ENCODE assay signal across 9 mouse cellular contexts in the genomic region with DNA sequence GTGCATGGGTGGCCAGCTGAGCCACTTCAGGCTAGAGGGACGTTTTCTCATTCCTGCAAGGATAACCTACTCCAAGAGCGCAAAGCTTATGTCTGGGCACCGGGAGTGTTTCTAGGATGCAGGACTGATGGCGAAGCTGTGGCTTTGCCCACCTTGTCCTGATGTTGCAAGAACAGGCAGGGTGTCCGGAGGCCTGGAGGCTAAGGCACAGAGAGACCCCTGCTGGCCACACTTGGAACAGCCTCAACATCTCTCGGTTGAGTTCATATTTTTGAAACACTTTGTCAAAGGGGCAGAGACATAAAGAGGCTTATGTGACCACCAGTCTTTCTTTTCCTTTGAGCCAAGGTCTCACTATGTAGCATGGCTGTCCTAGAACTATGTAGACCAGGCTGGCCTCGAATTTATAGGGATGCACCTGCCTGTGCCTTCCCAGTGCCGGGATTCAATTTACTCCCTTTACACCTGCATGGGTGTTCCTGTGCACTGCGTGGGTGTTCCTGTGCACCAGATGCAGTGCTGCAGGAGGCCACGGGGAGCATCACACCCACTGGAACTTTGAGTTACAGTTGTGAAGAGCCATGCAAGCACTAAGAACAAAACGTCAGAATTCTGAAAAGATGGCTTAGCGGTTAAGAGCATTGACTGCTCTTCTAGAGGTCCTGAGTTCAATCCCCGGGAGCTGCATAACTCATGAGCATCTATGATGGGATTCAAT. TPM values are rescaled to one million over a fixed set of nuclear protein-coding genes. Genes with fewer than 3 reads are reported as not detected.
DNase-seq lines count a peak whose midpoint lies in the region; ATAC-seq and TF ChIP-seq lines count a peak whose summit lies in the region.
"Had no signal": no experiment of that assay in that cellular context is flagged by ENCODE, and none has a peak within 500 bp of the region (broad histone marks: within the 10 kb centered on the region; RNA-seq: fewer than 3 reads in every experiment).

No protein-coding gene starts in this region.

- WGBS in kidney, embryonic 14.5 days = 36% methylated on average over 13 of the region's 13 CpGs

- peak; percentile 87 for TF ChIP-seq CTCF in G1E (IDR thresholded peaks at IDR 0.05; ENCODE audit: low read depth, low read length)

- H3K36me3 ChIP-seq in kidney, embryonic 14.5 days (ENCODE audit: control insufficient read depth, insufficient read depth, low read length) = peaks cover 33% of the 10 kb centered on the region
- H3K36me3 ChIP-seq in G1E (replicated peaks) = peaks cover 46% of the 10 kb centered on the region

- DNase-seq in kidney, adult 11 months = peak; percentile 28
- DNase-seq in G1E (ENCODE audit: low spot score) = peak; percentile 58
- DNase-seq in cerebellum, adult 9-11 months = peak; percentile 76
- peak; percentile 66 to 67 for DNase-seq in layer of hippocampus, postnatal 36 days
- DNase-seq in monocyte, adult 2 months (ENCODE audit: low read depth in 1 of 2, low spot score in 2 of 2) = peak; percentile 22 to 46
- peak; percentile 77 for DNase-seq in thymus, postnatal 0 days (ENCODE audit: low spot score)

- H3K27me3 ChIP-seq in kidney, embryonic 14.5 days (ENCODE audit: control insufficient read depth, insufficient read depth, low read length) = no peaks in the 10 kb centered on the region
- H3K27me3 ChIP-seq in G1E (ENCODE audit: insufficient read depth, low read length) = no peaks in the 10 kb centered on the region
- H3K27me3 ChIP-seq: megakaryocyte, embryonic 14.5 days had no signal

- H3K4me3 ChIP-seq in kidney, embryonic 14.5 days (ENCODE audit: low read length) = no peak overlapping the region
- H3K4me3 ChIP-seq in G1E (ENCODE audit: low read depth, low read length) = no peak overlapping the region
- H3K4me3 ChIP-seq: megakaryocyte, embryonic 14.5 days had no signal

- H3K27ac ChIP-seq in kidney, embryonic 14.5 days (ENCODE audit: low read depth, low read length) = no peak overlapping the region

- H3K9ac ChIP-seq in kidney, embryonic 14.5 days (ENCODE audit: low read depth, low read length) = no peak overlapping the region

- no peak overlapping the region for H3K4me2 ChIP-seq in kidney, embryonic 14.5 days (replicated peaks; ENCODE audit: low read depth, low read length)

- no peaks in the 10 kb centered on the region for H3K9me3 ChIP-seq in kidney, embryonic 14.5 days (ENCODE audit: control insufficient read depth, low read length)
- no peaks in the 10 kb centered on the region for H3K9me3 ChIP-seq in G1E (replicated peaks)
- H3K9me3 ChIP-seq: megakaryocyte, embryonic 14.5 days had no signal

- ATAC-seq in kidney, embryonic 14.5 days (ENCODE audit: low FRiP score, low TSS enrichment) = no peak
- ATAC-seq in G1E (ENCODE audit: extremely low read depth, insufficient number of reproducible peaks, low FRiP score, poor library complexity, severe bottlenecking) = no peak
- ATAC-seq in granulocyte monocyte progenitor cell, adult 5-6 weeks (replicated peaks; ENCODE audit: poor library complexity, severe bottlenecking) = peak; percentile 56

- no peaks in the 10 kb centered on the region for H3K4me1 ChIP-seq in kidney, embryonic 14.5 days (ENCODE audit: control insufficient read depth, insufficient read depth, low read length)
- peaks cover 18% of the 10 kb centered on the region for H3K4me1 ChIP-seq in G1E (ENCODE audit: insufficient read depth, low read depth, low read length)

RNA-seq across cellular contexts. Expression of gene Slc39a3, which starts 4.4 kb away (rescaled TPM):
- polyA plus RNA-seq in kidney, embryonic 14.5 days (2014; fragmentation: Nextera tagmentation; extraction: Ambion mirVana) = 6.4 and 9.1 TPM in 2 replicates
- total RNA-seq in G1E (2014; fragmentation: Nextera tagmentation) = 2.8 and 3.4 TPM in 2 replicates
- total RNA-seq in G1E (2017) = 7.4 and 9.9 TPM in 2 replicates
- 8.2 and 9.6 TPM in 2 replicates for polyA plus RNA-seq in G1E (2012)
- total RNA-seq in granulocyte monocyte progenitor cell, adult 5-6 weeks (2014; fragmentation: Nextera tagmentation) = 3.1 and 5.9 TPM in 2 replicates
- 4.3 and 5.3 TPM in 2 replicates for total RNA-seq in granulocyte monocyte progenitor cell, adult 5-6 weeks (2017)
- 10 to 100 TPM; 69.6 to 71.4 TPM for total RNA-seq in layer of hippocampus, postnatal 36 days (2021)
- 16.0 and 16.8 TPM in 2 replicates for polyA plus RNA-seq in thymus, postnatal 0 days (2015; fragmentation: Nextera tagmentation; extraction: Ambion mirVana)

RNA-seq across cellular contexts. Expression of gene Diras1, which starts 16.2 kb away (rescaled TPM):
- 0.37 TPM in 1 of 2 replicates, not detected in the other for polyA plus RNA-seq in kidney, embryonic 14.5 days (2014; fragmentation: Nextera tagmentation; extraction: Ambion mirVana)
- not detected in 2 replicates for total RNA-seq in G1E (2014; fragmentation: Nextera tagmentation)
- total RNA-seq in G1E (2017) = 0.44 TPM in 1 of 2 replicates, not detected in the other
- polyA plus RNA-seq in G1E (2012) = 0.02 TPM in 1 of 2 replicates, not detected in the other
- total RNA-seq in granulocyte monocyte progenitor cell, adult 5-6 weeks (2014; fragmentation: Nextera tagmentation) = not detected in 2 replicates
- total RNA-seq in granulocyte monocyte progenitor cell, adult 5-6 weeks (2017) = not detected in 2 replicates
- 10 to 100 TPM; 96.5 to 98.1 TPM for total RNA-seq in layer of hippocampus, postnatal 36 days (2021)
- polyA plus RNA-seq in thymus, postnatal 0 days (2015; fragmentation: Nextera tagmentation; extraction: Ambion mirVana) = 0.04 TPM in 1 of 2 replicates, not detected in the other

RNA-seq across cellular contexts. Expression of gene Sgta, which starts 18.4 kb away (rescaled TPM):
- 140 and 196 TPM in 2 replicates for polyA plus RNA-seq in kidney, embryonic 14.5 days (2014; fragmentation: Nextera tagmentation; extraction: Ambion mirVana)
- total RNA-seq in G1E (2014; fragmentation: Nextera tagmentation) (69.9 and 71.1 TPM in 2 replicates), G1E (2017) (52.4 and 56.2 TPM in 2 replicates)
- polyA plus RNA-seq in G1E (2012) = 178 and 186 TPM in 2 replicates
- total RNA-seq in granulocyte monocyte progenitor cell, adult 5-6 weeks (2014; fragmentation: Nextera tagmentation) = 33.8 and 47.9 TPM in 2 replicates
- total RNA-seq in granulocyte monocyte progenitor cell, adult 5-6 weeks (2017) = 37.5 and 41.7 TPM in 2 replicates
- total RNA-seq in layer of hippocampus, postnatal 36 days (2021) = 100 to 1,000 TPM; 174 to 175 TPM
- polyA plus RNA-seq in thymus, postnatal 0 days (2015; fragmentation: Nextera tagmentation; extraction: Ambion mirVana) = 120 and 127 TPM in 2 replicates

RNA-seq across cellular contexts. Expression of gene Gng7, which starts 26.9 kb away (rescaled TPM):
- polyA plus RNA-seq in kidney, embryonic 14.5 days (2014; fragmentation: Nextera tagmentation; extraction: Ambion mirVana) = 2.2 and 4.8 TPM in 2 replicates
- total RNA-seq in G1E (2014; fragmentation: Nextera tagmentation) = 0.90 and 1.7 TPM in 2 replicates
- total RNA-seq in G1E (2017) = 0.33 and 0.58 TPM in 2 replicates
- 0.65 and 0.87 TPM in 2 replicates for polyA plus RNA-seq in G1E (2012)
- 0.30 and 1.5 TPM in 2 replicates for total RNA-seq in granulocyte monocyte progenitor cell, adult 5-6 weeks (2014; fragmentation: Nextera tagmentation)
- 0.09 and 0.46 TPM in 2 replicates for total RNA-seq in granulocyte monocyte progenitor cell, adult 5-6 weeks (2017)
- 100 to 1,000 TPM; 161 to 175 TPM for total RNA-seq in layer of hippocampus, postnatal 36 days (2021)
- 1.5 and 1.8 TPM in 2 replicates for polyA plus RNA-seq in thymus, postnatal 0 days (2015; fragmentation: Nextera tagmentation; extraction: Ambion mirVana)

RNA-seq across cellular contexts. Expression of gene Thop1, which starts 28.2 kb away (rescaled TPM):
- 50.6 and 58.9 TPM in 2 replicates for polyA plus RNA-seq in kidney, embryonic 14.5 days (2014; fragmentation: Nextera tagmentation; extraction: Ambion mirVana)
- total RNA-seq in G1E (2014; fragmentation: Nextera tagmentation) = 13.1 and 15.9 TPM in 2 replicates
- total RNA-seq in G1E (2017) = 19.0 and 23.6 TPM in 2 replicates
- 81.6 and 95.0 TPM in 2 replicates for polyA plus RNA-seq in G1E (2012)
- total RNA-seq in granulocyte monocyte progenitor cell, adult 5-6 weeks (2014; fragmentation: Nextera tagmentation) = 23.3 and 24.4 TPM in 2 replicates
- total RNA-seq in granulocyte monocyte progenitor cell, adult 5-6 weeks (2017) = 24.7 and 26.3 TPM in 2 replicates
- 10 to 100 TPM; 48.9 to 55.3 TPM for total RNA-seq in layer of hippocampus, postnatal 36 days (2021)
- polyA plus RNA-seq in thymus, postnatal 0 days (2015; fragmentation: Nextera tagmentation; extraction: Ambion mirVana) = 20.1 and 25.8 TPM in 2 replicates

Comparison
In these comparisons a context has a peak if more than half of its experiments do, and no peak if none do; other contexts are left out.
1. RNA of gene Slc39a3, which starts 4.4 kb away (total RNA-seq): 69.6 to 71.4 TPM in layer of hippocampus, postnatal 36 days; 2.8 to 9.9 TPM in G1E and 3.1 to 5.9 TPM in granulocyte monocyte progenitor cell, adult 5-6 weeks; every median in the first group is over 4 times any median in the second.
2. RNA of gene Diras1, which starts 16.2 kb away (total RNA-seq): 96.5 to 98.1 TPM in layer of hippocampus, postnatal 36 days; 0.44 TPM in G1E and not detected in granulocyte monocyte progenitor cell, adult 5-6 weeks; every median in the first group is over 10 times any median in the second.
3. Peak in every context shown above with its lines, with median percentiles within 50 percentile points of each other: DNase-seq.